Mouse (Mus musculus): Measurements from ENCODE around the gene Acnat2.
"Not testable (repeated sequence)": the region's sequence is repeated elsewhere in the genome, so short reads cannot be mapped to it uniquely, and the experiment has no call there.

Acnat2 gene

GRCm38 (mm10) chr4:49407957-49408356 lies at the start of gene Acnat2:
Acnat2 (minus strand) TSS chr4:49408151.
- DNase-seq, result not testable (repeated sequence)

GRCm38 (mm10) chr4:49456171-49456570 lies 48.2 kb upstream of the Acnat2 start:
- DNase-seq, result no peak

GRCm38 (mm10) chr4:49451848-49452551 lies 44.0 kb upstream of the Acnat2 start:
- no peak for DNase-seq

- not testable (repeated sequence) for DNase-seq
These were observed 43.3 kb upstream of the Acnat2 start for GRCm38 (mm10) chr4:49451133-49451847.

GRCm38 (mm10) chr4:49436968-49437367 lies 29.0 kb upstream of the Acnat2 start:
- not testable (repeated sequence) for DNase-seq

GRCm38 (mm10) chr4:49410151-49410550 lies 2.2 kb upstream of the Acnat2 start:
- DNase-seq, result peak; percentile 43 to 68

- DNase-seq, result no peak
These were observed 21.1 kb downstream of the Acnat2 start for GRCm38 (mm10) chr4:49386873-49387272.

- not testable (repeated sequence) for DNase-seq
These were observed 24.2 kb downstream of the Acnat2 start for GRCm38 (mm10) chr4:49383576-49384318.

GRCm38 (mm10) chr4:49368046-49368445 lies 39.9 kb downstream of the Acnat2 start:
- DNase-seq, result not testable (repeated sequence)

GRCm38 (mm10) chr4:49357097-49357496 lies 50.9 kb downstream of the Acnat2 start:
- DNase-seq, result no peak

- DNase-seq, result no peak
These were observed 57.5 kb downstream of the Acnat2 start for GRCm38 (mm10) chr4:49350470-49350869.

- no peak for DNase-seq
These were observed 59.3 kb downstream of the Acnat2 start for GRCm38 (mm10) chr4:49348677-49349076.

GRCm38 (mm10) chr4:49348001-49348400 lies 60.0 kb downstream of the Acnat2 start:
- not testable (repeated sequence) for DNase-seq

- peak; percentile 5 to 26 for DNase-seq
These were observed 67.9 kb downstream of the Acnat2 start for GRCm38 (mm10) chr4:49340091-49340490.

GRCm38 (mm10) chr4:49337949-49338348 lies 70.0 kb downstream of the Acnat2 start:
- DNase-seq, result not testable (repeated sequence)
